Mouse (Mus musculus) left cerebral cortex, adult 9 months (tissue): ENCODE results near the gene Nbea.

ENCODE experiments used
- DNase-seq, 2 experiments: peaks; one replicate each; pipeline ENCODE4 v3.0.0; 2022; ENCODE audit warnings: low spot score in 2 of 2

The Nbea gene

GRCm38 (mm10) chr3:55783171-55784081 lies 400.1 kb downstream of the Nbea start:
- DNase-seq, result no peak

GRCm38 (mm10) chr3:55782771-55783170 lies 400.7 kb downstream of the Nbea start:
- DNase-seq, result no peak

GRCm38 (mm10) chr3:55782056-55782687 lies 401.3 kb downstream of the Nbea start, which contains the start of gene Mab21l1:
TSS of gene Mab21l1 (plus strand) at chr3:55782510.
- DNase-seq, result no peak

- DNase-seq, result no peak
These were observed 402.0 kb downstream of the Nbea start for GRCm38 (mm10) chr3:55781429-55782055.

- no peak for DNase-seq
These were observed 403.1 kb downstream of the Nbea start for GRCm38 (mm10) chr3:55780120-55781070.

- DNase-seq, result no peak
These were observed 404.5 kb downstream of the Nbea start for GRCm38 (mm10) chr3:55778764-55779730.

- DNase-seq, result no peak
These were observed 406.0 kb downstream of the Nbea start for GRCm38 (mm10) chr3:55777501-55777900.

GRCm38 (mm10) chr3:55775753-55776152 lies 407.7 kb downstream of the Nbea start:
- no peak for DNase-seq

GRCm38 (mm10) chr3:55775245-55775644 lies 408.3 kb downstream of the Nbea start:
- DNase-seq, result no peak

GRCm38 (mm10) chr3:55774203-55774602 lies 409.3 kb downstream of the Nbea start:
- DNase-seq, result no peak

GRCm38 (mm10) chr3:55769308-55769707 lies 414.2 kb downstream of the Nbea start:
- DNase-seq, result no peak

GRCm38 (mm10) chr3:55768654-55769053 lies 414.8 kb downstream of the Nbea start:
- no peak for DNase-seq

GRCm38 (mm10) chr3:55763591-55763990 lies 419.9 kb downstream of the Nbea start:
- DNase-seq, result no peak

- DNase-seq, result no peak
These were observed 425.2 kb downstream of the Nbea start for GRCm38 (mm10) chr3:55758297-55758696.

- no peak for DNase-seq
These were observed 426.8 kb downstream of the Nbea start for GRCm38 (mm10) chr3:55756602-55757190.

GRCm38 (mm10) chr3:55755805-55756601 lies 427.5 kb downstream of the Nbea start:
- DNase-seq, result no peak

- no peak for DNase-seq
These were observed 428.4 kb downstream of the Nbea start for GRCm38 (mm10) chr3:55754981-55755608.

- no peak for DNase-seq
These were observed 429.6 kb downstream of the Nbea start for GRCm38 (mm10) chr3:55753872-55754271.
